Mouse (Mus musculus) thymus, adult 2 months (tissue): Measurements from ENCODE around the gene Tnfsf9.

ENCODE experiments used
- CTCF ChIP-seq: fragments of 200-500 bp; IDR thresholded peaks from 2 replicates; pipeline ENCODE4 v1.5.1; 2012; ENCODE audit warnings: mild to moderate bottlenecking, control low read depth, low read length, moderate library complexity, borderline replicate concordance; ENCODE audit not compliant: control insufficient read depth, poor library complexity, insufficient read depth; ENCODE audit errors: extremely low read depth
- POLR2A ChIP-seq: fragments of 200-500 bp; IDR thresholded peaks from 2 replicates; pipeline ENCODE4 v1.6.1; 2012; ENCODE audit warnings: mild to moderate bottlenecking, low read length, control low read depth, moderate library complexity; ENCODE audit not compliant: control insufficient read depth, poor library complexity, insufficient read depth; ENCODE audit errors: extremely low read depth

- TF ChIP-seq CTCF (no peak), POLR2A (no peak)
Measured at GRCm38 (mm10) chr17:57135635-57136034, 30.5 kb downstream of the Tnfsf9 start.
